Mouse (Mus musculus) limb, embryonic 13.5 days (tissue): ENCODE results near the gene Tmem121b. TPM values are rescaled to one million over a fixed set of nuclear protein-coding genes. Genes with fewer than 3 reads are reported as not detected.

ENCODE experiments used
- ATAC-seq: fragments of 200-750 bp; cut with Nextera tagmentation; 2 replicates; pipeline ENCODE4 v1.8.0; 2017; ENCODE audit warnings: low read depth, moderate number of reproducible peaks, moderate TSS enrichment; ENCODE audit not compliant: low FRiP score
- H3K27ac ChIP-seq: fragments of 300-500 bp; sonication (generic); 2 replicates; pipeline ENCODE4 v1.5.1; 2015; ENCODE audit warnings: inconsistent platforms, mild to moderate bottlenecking, moderate library complexity
- H3K27me3 ChIP-seq: fragments of 300-500 bp; sonication (generic); 2 replicates; pipeline ENCODE4 v1.6.1; 2015; ENCODE audit warnings: mild to moderate bottlenecking, inconsistent platforms
- H3K36me3 ChIP-seq: fragments of 300-500 bp; sonication (generic); 2 replicates; pipeline ENCODE4 v1.6.1; 2015; ENCODE audit warnings: inconsistent platforms, mild to moderate bottlenecking, moderate library complexity
- H3K4me1 ChIP-seq: fragments of 300-500 bp; sonication (generic); 2 replicates; pipeline ENCODE4 v1.6.1; 2015; ENCODE audit warnings: inconsistent platforms
- H3K4me2 ChIP-seq: fragments of 300-500 bp; sonication (generic); replicated peaks from 2 replicates; pipeline ENCODE4 v1.6.1; 2015; ENCODE audit warnings: inconsistent platforms, mild to moderate bottlenecking, moderate library complexity
- H3K4me3 ChIP-seq: fragments of 300-500 bp; sonication (generic); 2 replicates; pipeline ENCODE4 v1.5.1; 2015; ENCODE audit warnings: moderate library complexity, mild to moderate bottlenecking, inconsistent platforms
- H3K9ac ChIP-seq: fragments of 300-500 bp; sonication (generic); 2 replicates; pipeline ENCODE4 v1.6.1; 2015; ENCODE audit warnings: mild to moderate bottlenecking, inconsistent platforms
- H3K9me3 ChIP-seq: fragments of 300-500 bp; sonication (generic); 2 replicates; pipeline ENCODE4 v1.6.1; 2016; ENCODE audit warnings: inconsistent platforms
- WGBS: fragments of 180-500 bp; shearing (Covaris S2); methylation state at CpG from one replicate; pipeline ENCODE4 v1.1.7; 2015; 5-methylcytosine and 5-hydroxymethylcytosine counted together
- polyA plus RNA-seq: library from polyadenylated mRNA; unstranded; fragments of >200 nt; fragmentation: Nextera tagmentation; extraction: Ambion mirVana; gene quantifications from 2 replicates; pipeline ENCODE4 v1.2.1, GENCODE M21; 2015

Gene Tmem121b
- polyA plus RNA-seq, 1 experiment from 2014 or later: 0.25 TPM

GRCm38 (mm10) chr6:120461217-120461616 is 32.4 kb downstream of the Tmem121b start:
- H3K27me3 ChIP-seq: peaks cover 49% of the 10 kb centered on the region
- 62% methylated on average over 15 of the region's 15 CpGs for WGBS
- ATAC-seq: no peak

GRCm38 (mm10) chr6:120457751-120458150 is 35.9 kb downstream of the Tmem121b start:
- Histone ChIP-seq H3K27me3 (peaks cover 19% of the 10 kb centered on the region), H3K9ac (no peak overlapping the region), H3K27ac (no peak overlapping the region), H3K4me1 (peaks cover 14% of the 10 kb centered on the region; the same call in 1 of the 2 replicates), H3K4me3 (no peak overlapping the region), H3K9me3 (no peaks in the 10 kb centered on the region), H3K36me3 (no peaks in the 10 kb centered on the region), H3K4me2 (no peak overlapping the region)
- no peak for ATAC-seq
- WGBS: 89% methylated on average over 5 of the region's 5 CpGs

More at GRCm38 (mm10) chr6:120461217-120461616, 32.4 kb downstream of the Tmem121b start:
- H3K9me3 ChIP-seq: no peaks in the 10 kb centered on the region
- no peak overlapping the region for H3K4me2 ChIP-seq
- peaks cover 18% of the 10 kb centered on the region for H3K4me1 ChIP-seq
- H3K4me3 ChIP-seq: no peak overlapping the region
- H3K27ac ChIP-seq: no peak overlapping the region
- H3K36me3 ChIP-seq: no peaks in the 10 kb centered on the region
- H3K9ac ChIP-seq: no peak overlapping the region

GRCm38 (mm10) chr6:120457074-120457473 is 36.5 kb downstream of the Tmem121b start:
- Histone ChIP-seq H3K36me3 (no peaks in the 10 kb centered on the region), H3K9me3 (no peaks in the 10 kb centered on the region), H3K27ac (no peak overlapping the region), H3K4me1 (peaks cover 14% of the 10 kb centered on the region; the same call in 1 of the 2 replicates), H3K9ac (no peak overlapping the region), H3K4me2 (no peak overlapping the region), H3K27me3 (peaks cover 12% of the 10 kb centered on the region), H3K4me3 (no peak overlapping the region)
- 68% methylated on average over 7 of the region's 7 CpGs for WGBS
- no peak for ATAC-seq

- Histone ChIP-seq H3K9me3 (no peaks in the 10 kb centered on the region), H3K36me3 (no peaks in the 10 kb centered on the region), H3K4me3 (no peak overlapping the region), H3K27ac (no peak overlapping the region), H3K4me2 (peak overlapping the region; percentile 5; the same call in 1 of the 2 replicates), H3K9ac (no peak overlapping the region), H3K4me1 (peaks cover 14% of the 10 kb centered on the region; the same call in 1 of the 2 replicates), H3K27me3 (no peaks in the 10 kb centered on the region)
- 28% methylated on average over 11 of the region's 11 CpGs for WGBS
- ATAC-seq: 0 out of 2 replicates have a peak, but pooled peaks have one; percentile 40
Observed at GRCm38 (mm10) chr6:120454627-120455077, 39.0 kb downstream of the Tmem121b start.

- H3K36me3 ChIP-seq: no peaks in the 10 kb centered on the region
- H3K27ac ChIP-seq: no peak overlapping the region
- H3K4me2 ChIP-seq: no peak overlapping the region
- no peak overlapping the region for H3K4me3 ChIP-seq
- peaks cover 14% of the 10 kb centered on the region; the same call in 1 of the 2 replicates for H3K4me1 ChIP-seq
- H3K9me3 ChIP-seq: no peaks in the 10 kb centered on the region
- no peak for ATAC-seq
- no peaks in the 10 kb centered on the region for H3K27me3 ChIP-seq
- no peak overlapping the region for H3K9ac ChIP-seq
- WGBS: 88% methylated on average over 3 of the region's 3 CpGs
Observed at GRCm38 (mm10) chr6:120453556-120453955, 40.1 kb downstream of the Tmem121b start.

GRCm38 (mm10) chr6:120453103-120453445 is 40.5 kb downstream of the Tmem121b start:
- peaks cover 14% of the 10 kb centered on the region; the same call in 1 of the 2 replicates for H3K4me1 ChIP-seq
- no peaks in the 10 kb centered on the region for H3K9me3 ChIP-seq
- no peaks in the 10 kb centered on the region for H3K36me3 ChIP-seq
- no peaks in the 10 kb centered on the region for H3K27me3 ChIP-seq
- 82% methylated on average over 5 of the region's 5 CpGs for WGBS
- H3K27ac ChIP-seq: no peak overlapping the region
- H3K4me2 ChIP-seq: no peak overlapping the region
- no peak overlapping the region for H3K4me3 ChIP-seq
- no peak for ATAC-seq
- no peak overlapping the region for H3K9ac ChIP-seq

- H3K27ac ChIP-seq: no peak overlapping the region
- no peak overlapping the region for H3K9ac ChIP-seq
- peaks cover 14% of the 10 kb centered on the region; the same call in 1 of the 2 replicates for H3K4me1 ChIP-seq
- no peaks in the 10 kb centered on the region for H3K36me3 ChIP-seq
- no peak overlapping the region for H3K4me2 ChIP-seq
- no peaks in the 10 kb centered on the region for H3K9me3 ChIP-seq
- H3K27me3 ChIP-seq: no peaks in the 10 kb centered on the region
- H3K4me3 ChIP-seq: no peak overlapping the region
- no peak for ATAC-seq
- 89% methylated on average over 11 of the region's 11 CpGs for WGBS
Observed at GRCm38 (mm10) chr6:120452384-120453102, 41.1 kb downstream of the Tmem121b start.

- no peaks in the 10 kb centered on the region for H3K27me3 ChIP-seq
- no peak overlapping the region for H3K9ac ChIP-seq
- no peaks in the 10 kb centered on the region for H3K36me3 ChIP-seq
- peaks cover 8% of the 10 kb centered on the region; the same call in 1 of the 2 replicates for H3K4me1 ChIP-seq
- H3K9me3 ChIP-seq: no peaks in the 10 kb centered on the region
- ATAC-seq: no peak
- no peak overlapping the region for H3K4me2 ChIP-seq
- H3K4me3 ChIP-seq: no peak overlapping the region
- no peak overlapping the region for H3K27ac ChIP-seq
- WGBS: 87% methylated on average over 3 of the region's 3 CpGs
Observed at GRCm38 (mm10) chr6:120450208-120450607, 43.4 kb downstream of the Tmem121b start.

- ATAC-seq: no peak
- Histone ChIP-seq H3K9ac (no peak overlapping the region), H3K4me3 (no peak overlapping the region), H3K27me3 (no peaks in the 10 kb centered on the region), H3K27ac (no peak overlapping the region), H3K9me3 (no peaks in the 10 kb centered on the region), H3K4me1 (0 out of 2 replicates have a peak, but pooled peaks cover 4% of the 10 kb centered on the region), H3K36me3 (peaks cover 49% of the 10 kb centered on the region), H3K4me2 (no peak overlapping the region)
- 64% methylated on average over 14 of the region's 14 CpGs for WGBS
Observed at GRCm38 (mm10) chr6:120443363-120444355, 49.9 kb downstream of the Tmem121b start.

- H3K4me2 ChIP-seq: no peak overlapping the region
- H3K27ac ChIP-seq: no peak overlapping the region
- H3K4me3 ChIP-seq: no peak overlapping the region
- no peak for ATAC-seq
- H3K9ac ChIP-seq: no peak overlapping the region
- no peaks in the 10 kb centered on the region for H3K9me3 ChIP-seq
- 86% methylated on average over 4 of the region's 4 CpGs for WGBS
- peaks cover 57% of the 10 kb centered on the region for H3K36me3 ChIP-seq
- H3K27me3 ChIP-seq: no peaks in the 10 kb centered on the region
- 0 out of 2 replicates have a peak, but pooled peaks cover 4% of the 10 kb centered on the region for H3K4me1 ChIP-seq
Observed at GRCm38 (mm10) chr6:120442171-120442749, 51.3 kb downstream of the Tmem121b start.
